Mouse (Mus musculus) erythroid progenitor cell, adult 5-6 weeks (primary cell): Measurements from ENCODE around the gene Magi1. TPM values are rescaled to one million over a fixed set of nuclear protein-coding genes. Genes with fewer than 3 reads are reported as not detected.

Experiments
- ATAC-seq: replicated peaks from 2 replicates; pipeline ENCODE4 v1.8.0; 2016; ENCODE audit warnings: moderate number of reproducible peaks, mild to moderate bottlenecking, moderate TSS enrichment, inconsistent platforms; ENCODE audit not compliant: poor library complexity, low FRiP score, severe bottlenecking
- total RNA-seq, 2 experiments: library from RNA; stranded (forward) in 1 of 2; stranded (reverse) in 1 of 2; fragments of 150-400 nt in 1 of 2; fragments of 186-747, 209-891 nt in 1 of 2; gene quantifications; 2 replicates each; pipeline versions ENCODE4 v1.2.3 to v1.2.4; 2015 to 2017; ENCODE audit warnings: low replicate concordance in 2 of 2

The Magi1 gene
- total RNA-seq, 2 experiments from 2014 or later, result not detected

GRCm38 (mm10) chr6:94260831-94261230, 22.9 kb downstream of the Magi1 start:
- ATAC-seq, result no peak

- ATAC-seq, result no peak
Observed at GRCm38 (mm10) chr6:94259981-94260380, 23.7 kb downstream of the Magi1 start.

GRCm38 (mm10) chr6:94257831-94258173, 25.9 kb downstream of the Magi1 start:
- no peak for ATAC-seq

GRCm38 (mm10) chr6:94256982-94257830, 26.5 kb downstream of the Magi1 start:
- no peak for ATAC-seq

- ATAC-seq, result no peak
Observed at GRCm38 (mm10) chr6:94253943-94254342, 29.8 kb downstream of the Magi1 start.

- ATAC-seq, result no peak
Observed at GRCm38 (mm10) chr6:94251358-94251945, 32.3 kb downstream of the Magi1 start.

- ATAC-seq, result no peak
Observed at GRCm38 (mm10) chr6:94249286-94249790, 34.4 kb downstream of the Magi1 start.

GRCm38 (mm10) chr6:94241251-94241650, 42.5 kb downstream of the Magi1 start:
- no peak for ATAC-seq

GRCm38 (mm10) chr6:94238643-94239042, 45.1 kb downstream of the Magi1 start:
- no peak for ATAC-seq

- ATAC-seq, result no peak
Observed at GRCm38 (mm10) chr6:94236899-94237298, 46.8 kb downstream of the Magi1 start.

GRCm38 (mm10) chr6:94232243-94232785, 51.4 kb downstream of the Magi1 start:
- no peak for ATAC-seq

- no peak for ATAC-seq
Observed at GRCm38 (mm10) chr6:94231831-94232230, 51.9 kb downstream of the Magi1 start.

GRCm38 (mm10) chr6:94231367-94231766, 52.4 kb downstream of the Magi1 start:
- no peak for ATAC-seq

GRCm38 (mm10) chr6:94230918-94231317, 52.8 kb downstream of the Magi1 start:
- ATAC-seq, result no peak

- ATAC-seq, result no peak
Observed at GRCm38 (mm10) chr6:94230129-94230528, 53.6 kb downstream of the Magi1 start.

GRCm38 (mm10) chr6:94226262-94226661, 57.5 kb downstream of the Magi1 start:
- ATAC-seq, result no peak

- ATAC-seq, result no peak
Observed at GRCm38 (mm10) chr6:94225832-94226231, 57.9 kb downstream of the Magi1 start.

- no peak for ATAC-seq
Observed at GRCm38 (mm10) chr6:94225091-94225490, 58.6 kb downstream of the Magi1 start.

- ATAC-seq, result no peak
Observed at GRCm38 (mm10) chr6:94222253-94222652, 61.5 kb downstream of the Magi1 start.

GRCm38 (mm10) chr6:94221750-94222149, 62.0 kb downstream of the Magi1 start:
- no peak for ATAC-seq

- ATAC-seq, result no peak
Observed at GRCm38 (mm10) chr6:94218076-94218475, 65.6 kb downstream of the Magi1 start.
